Comparison of ENCODE assay signal across 8 mouse cellular contexts in genomic region chr6:120039668-120040556, GRCm38 (mm10). TPM values are rescaled to one million over a fixed set of nuclear protein-coding genes. Genes with fewer than 3 reads are reported as not detected.
DNase-seq lines count a peak whose midpoint lies in the region; ATAC-seq lines count a peak whose summit lies in the region.

No protein-coding gene starts in this region.

- H3K9me3 ChIP-seq in intestine, embryonic 15.5 days = no peaks in the 10 kb centered on the region

- peak overlapping the region; percentile 83 for H3K4me2 ChIP-seq in intestine, embryonic 15.5 days (replicated peaks)

- peak; percentile 57 to 62 for DNase-seq in adrenal gland, adult 18-20 months (ENCODE audit: low spot score in 2 of 2)
- peak; percentile 76 for DNase-seq in embryo, embryonic 11.5 days (ENCODE audit: low read depth, low spot score)
- DNase-seq in gastrocnemius, postnatal 36 days = peak; percentile 60 to 63
- DNase-seq in left cerebral cortex, postnatal 14 days (ENCODE audit: low spot score in 2 of 2) = peak; percentile 85 to 90
- DNase-seq in right cerebral cortex, postnatal 14 days = peak; percentile 75
- DNase-seq in urinary bladder, postnatal 25 days (ENCODE audit: low spot score) = peak; percentile 58

- under 1% methylated on average over 24 of the region's 24 CpGs for WGBS in intestine, embryonic 15.5 days

- H3K27ac ChIP-seq in intestine, embryonic 15.5 days = peak overlapping the region; percentile 73

- peak; percentile 26; the same call in 1 of the 2 replicates for ATAC-seq in intestine, embryonic 15.5 days
- ATAC-seq in megakaryocyte-erythroid progenitor cell, adult 5-6 weeks (replicated peaks; ENCODE audit: low FRiP score, low TSS enrichment, poor library complexity, severe bottlenecking) = peak; percentile 77

- H3K36me3 ChIP-seq in intestine, embryonic 15.5 days = no peaks in the 10 kb centered on the region

- peak overlapping the region; percentile 18 for H3K9ac ChIP-seq in intestine, embryonic 15.5 days

- no peaks in the 10 kb centered on the region for H3K4me1 ChIP-seq in intestine, embryonic 15.5 days (replicated peaks)

- H3K4me3 ChIP-seq in intestine, embryonic 15.5 days (replicated peaks) = peak overlapping the region; percentile 95

- intact Hi-C loops in gastrocnemius, postnatal 36 days (cut with DNase I) = loop anchor here (2.0 to 5.0 kb wide), 2 partner anchors 73 to 132 kb away; no protein-coding TSS in a partner anchor
- intact Hi-C loops in left cerebral cortex, postnatal 14 days (cut with DNase I) = loop anchor here (2.0 to 5.0 kb wide), 3 partner anchors 72 to 553 kb away; no protein-coding TSS in a partner anchor

- H3K27me3 ChIP-seq in intestine, embryonic 15.5 days (replicated peaks) = no peaks in the 10 kb centered on the region

RNA-seq across cellular contexts. Expression of gene Wnk1, which starts 1.4 kb away (rescaled TPM):
- 100 to 1,000 TPM; 164 to 170 TPM for total RNA-seq in adrenal gland, adult 18-20 months (2021)
- 100 to 1,000 TPM; 283 to 313 TPM for total RNA-seq in gastrocnemius, postnatal 36 days (2021)
- 39.5 and 42.6 TPM in 2 replicates for polyA plus RNA-seq in intestine, embryonic 15.5 days (2015; fragmentation: Nextera tagmentation; extraction: Ambion mirVana)
- total RNA-seq in left cerebral cortex, postnatal 14 days (2021) = 100 to 1,000 TPM; 145 to 157 TPM
- 268 and 306 TPM in 2 replicates for total RNA-seq in megakaryocyte-erythroid progenitor cell, adult 5-6 weeks (2014; fragmentation: Nextera tagmentation)
- 123 and 192 TPM in 2 replicates for total RNA-seq in megakaryocyte-erythroid progenitor cell, adult 5-6 weeks (2017)

RNA-seq across cellular contexts. Expression of gene Ninj2, which starts 53.2 kb away (rescaled TPM):
- not detected for total RNA-seq in adrenal gland, adult 18-20 months (2021)
- not detected for total RNA-seq in gastrocnemius, postnatal 36 days (2021)
- polyA plus RNA-seq in intestine, embryonic 15.5 days (2015; fragmentation: Nextera tagmentation; extraction: Ambion mirVana) = not detected in 2 replicates
- total RNA-seq in left cerebral cortex, postnatal 14 days (2021) = under 1 TPM; 0.59 to 0.68 TPM
- total RNA-seq in megakaryocyte-erythroid progenitor cell, adult 5-6 weeks (2014; fragmentation: Nextera tagmentation) = not detected in 2 replicates
- total RNA-seq in megakaryocyte-erythroid progenitor cell, adult 5-6 weeks (2017) = not detected in 2 replicates

Comparison
In these comparisons a context has a peak if more than half of its experiments do, and no peak if none do; other contexts are left out.
1. Peak in every context shown above with its lines: DNase-seq, ATAC-seq, H3K4me3 ChIP-seq and H3K27ac ChIP-seq.